Mouse (Mus musculus): ENCODE data around the gene Ryr2.
"Not testable (repeated sequence)": the region's sequence is repeated elsewhere in the genome, so short reads cannot be mapped to it uniquely, and the experiment has no call there.

The Ryr2 gene

DNA sequence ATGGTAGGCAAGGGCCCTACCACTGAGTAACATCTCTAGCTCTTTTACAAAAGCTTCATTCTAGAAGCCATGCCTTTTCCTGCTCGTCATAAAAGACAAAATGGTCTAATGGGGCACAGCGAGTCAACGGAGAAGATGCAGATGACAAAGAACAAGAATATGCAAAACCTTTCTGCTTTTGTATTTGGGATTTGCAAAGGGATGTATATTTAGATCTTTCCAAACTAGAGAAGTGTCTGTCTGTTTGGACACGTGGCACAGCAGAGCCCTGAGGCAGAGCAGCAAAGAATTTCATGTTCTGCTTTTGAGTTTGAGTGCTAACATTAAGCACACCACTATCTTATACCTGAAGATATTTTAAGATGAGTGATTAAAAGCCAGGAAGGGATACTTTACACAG, 224.4 kb downstream of the Ryr2 start:
- no peak for DNase-seq (ENCODE audit: low read depth, low spot score)

GRCm38 (mm10) chr13:11880503-11881227, 226.1 kb downstream of the Ryr2 start:
- DNase-seq (ENCODE audit: low read depth, low spot score), result no peak

DNA sequence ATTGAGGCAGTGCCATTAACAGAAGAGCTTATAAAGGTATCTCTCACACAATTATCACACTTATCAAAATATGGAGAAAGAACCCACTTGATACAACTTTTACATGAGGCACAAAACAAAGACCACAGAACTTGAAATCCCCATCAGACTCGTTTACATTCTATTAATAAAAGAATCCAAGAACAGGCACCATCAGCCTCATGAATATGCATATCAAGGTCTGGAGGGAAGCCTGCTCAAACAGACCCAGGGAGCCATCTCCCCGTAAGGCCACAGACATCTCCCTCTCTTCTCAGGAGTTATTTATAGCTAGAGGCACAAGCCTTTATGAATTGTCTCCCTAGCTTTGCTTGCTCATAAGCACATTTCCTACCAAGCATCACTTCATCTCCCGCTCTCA, 227.7 kb downstream of the Ryr2 start:
- no peak for DNase-seq (ENCODE audit: low read depth, low spot score)

DNA sequence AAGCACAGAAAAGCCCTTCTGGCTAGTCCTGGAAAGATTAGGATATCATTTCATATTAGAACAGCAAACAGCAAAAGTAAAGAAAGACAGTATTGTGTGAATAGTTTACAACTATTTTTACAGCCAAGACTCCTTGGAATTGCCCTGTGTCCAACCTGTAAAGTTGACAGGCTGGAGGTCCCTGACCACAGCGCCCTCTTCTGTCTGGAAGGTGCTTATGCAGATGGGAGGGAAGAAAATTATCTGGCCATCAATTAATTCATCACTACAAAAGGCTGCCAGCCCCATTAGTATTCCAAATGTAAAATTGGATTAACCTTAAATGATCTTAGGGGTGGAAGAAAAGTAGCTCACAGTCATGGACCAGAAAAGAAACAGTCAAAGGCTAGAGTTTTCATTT, 231.9 kb downstream of the Ryr2 start:
- DNase-seq (ENCODE audit: low read depth, low spot score), result peak; percentile 59

- DNase-seq (ENCODE audit: low read depth, low spot score), result no peak
Observed at GRCm38 (mm10) chr13:11869971-11870370, 236.8 kb downstream of the Ryr2 start.

DNA sequence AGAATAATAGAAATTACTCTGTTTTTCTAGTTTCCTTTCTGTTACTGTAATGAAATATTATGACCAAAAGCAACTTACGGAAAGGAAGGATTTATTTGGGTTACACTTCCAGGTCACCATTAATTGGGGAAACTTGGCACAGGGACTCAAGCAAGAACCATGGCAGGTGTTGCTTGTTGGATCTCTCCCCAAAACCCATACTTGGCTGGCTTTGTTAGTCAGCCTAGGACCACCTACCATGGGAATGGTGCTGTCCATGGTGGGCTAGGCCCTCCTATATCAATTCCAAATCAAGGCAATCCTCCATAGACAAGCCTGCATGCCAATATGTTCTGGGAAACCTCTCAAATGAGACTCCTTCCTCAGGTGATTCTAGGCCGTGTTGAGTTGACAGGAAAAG, 237.3 kb downstream of the Ryr2 start:
- DNase-seq (ENCODE audit: low read depth, low spot score), result no peak

GRCm38 (mm10) chr13:11868979-11869378, 237.8 kb downstream of the Ryr2 start:
- no peak for DNase-seq (ENCODE audit: low read depth, low spot score)

DNA sequence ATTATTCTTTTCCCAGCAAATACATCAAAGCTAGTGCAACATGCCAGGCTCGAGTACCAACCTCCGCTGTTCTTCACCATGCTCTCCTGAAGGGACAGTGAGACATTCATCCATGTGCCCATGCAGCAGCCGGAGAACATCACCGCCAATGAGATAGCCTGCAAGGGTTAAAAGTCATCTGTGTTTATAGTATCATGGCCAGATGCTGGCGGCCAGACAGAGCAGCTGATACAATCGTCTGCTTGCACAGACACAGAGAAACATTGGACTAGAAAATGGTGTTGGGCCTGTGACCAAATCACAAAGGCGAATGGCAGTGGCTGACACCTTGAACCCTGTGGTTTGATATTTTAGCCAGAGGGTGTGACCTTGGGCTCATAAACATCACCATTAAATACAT, 238.7 kb downstream of the Ryr2 start:
- DNase-seq (ENCODE audit: low read depth, low spot score), result no peak

DNA sequence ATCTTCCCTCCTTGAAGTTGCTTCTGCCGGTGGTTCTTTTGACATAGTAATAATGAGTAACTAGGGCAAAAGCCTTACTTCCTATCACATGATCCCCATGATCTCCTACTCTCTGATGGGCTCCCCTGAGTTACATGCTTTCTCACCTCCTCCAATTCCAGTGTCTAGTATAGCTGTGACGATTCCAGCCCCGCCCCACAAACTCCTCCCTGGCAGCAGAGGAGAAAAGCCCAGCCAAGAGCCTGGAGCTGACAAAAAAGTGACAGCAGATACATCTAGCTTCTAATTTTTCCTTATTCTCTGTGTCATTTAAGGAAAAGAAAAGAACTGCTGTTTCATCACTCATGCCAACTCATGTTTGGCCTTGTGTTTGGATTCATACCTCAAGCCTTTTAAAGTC, 241.5 kb downstream of the Ryr2 start:
- peak; percentile 46 for DNase-seq (ENCODE audit: low read depth, low spot score)

DNA sequence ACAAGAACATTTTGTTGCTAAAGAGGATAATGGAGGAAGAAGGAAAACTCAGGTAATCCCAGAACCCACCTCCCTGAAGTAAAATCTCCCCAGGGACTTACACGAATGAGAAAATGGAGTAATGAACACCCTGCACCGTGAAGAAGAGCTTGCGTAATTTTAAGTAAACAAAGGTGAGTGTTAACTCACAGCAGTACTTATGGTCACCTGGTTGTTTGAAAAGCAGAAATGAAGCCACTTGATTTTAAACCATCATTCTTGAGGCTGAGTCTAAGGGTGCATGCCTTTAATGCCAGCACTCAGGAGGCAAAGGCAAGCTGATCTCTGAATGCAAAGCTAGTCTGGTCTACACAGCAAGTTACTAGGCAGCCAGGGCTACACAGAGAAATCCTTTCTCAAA, 255.1 kb downstream of the Ryr2 start:
- no peak for DNase-seq (ENCODE audit: low read depth, low spot score)

DNA sequence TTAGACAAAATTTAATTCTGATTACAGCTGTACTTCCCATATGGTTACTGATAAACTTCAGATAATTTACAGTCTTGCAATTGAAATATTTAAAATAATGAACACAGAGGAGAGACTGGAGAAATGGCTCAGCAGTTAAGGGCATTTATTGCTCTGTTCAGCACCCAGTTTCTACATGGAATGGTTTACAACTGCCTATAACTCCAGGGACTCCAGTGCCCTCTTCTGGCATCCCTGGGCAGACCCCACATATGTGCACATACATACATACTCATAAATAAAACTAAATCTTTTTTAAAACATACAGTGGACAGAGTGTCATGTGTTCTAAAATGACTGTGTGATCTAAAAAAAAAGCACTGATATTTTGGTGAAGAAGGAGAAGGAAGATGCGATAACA, 262.9 kb downstream of the Ryr2 start:
- DNase-seq (ENCODE audit: low read depth, low spot score), result no peak

- no peak for DNase-seq (ENCODE audit: low read depth, low spot score)
Observed at GRCm38 (mm10) chr13:11837870-11838269, 268.9 kb downstream of the Ryr2 start.

DNA sequence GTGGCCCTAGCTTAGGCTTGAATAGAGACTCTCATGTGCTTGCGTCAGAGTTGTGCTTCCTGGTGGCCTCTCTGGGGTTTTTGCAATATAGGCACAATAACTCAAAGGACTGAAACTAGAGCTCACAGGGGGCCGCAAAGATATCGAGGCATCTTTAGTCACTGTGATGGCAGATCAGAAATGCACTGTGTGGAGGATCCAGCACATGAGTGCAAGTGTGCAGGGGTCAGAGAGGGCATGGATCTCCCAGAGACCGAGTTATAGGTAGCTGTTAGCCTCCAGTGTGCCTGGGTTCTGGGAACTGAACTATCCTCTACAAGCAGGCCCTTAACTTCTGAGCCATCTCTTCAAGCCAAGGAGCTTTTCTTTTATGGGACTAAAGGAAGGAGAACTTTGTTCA, 269.6 kb downstream of the Ryr2 start:
- no peak for DNase-seq (ENCODE audit: low read depth, low spot score)

GRCm38 (mm10) chr13:11836304-11837078, 270.3 kb downstream of the Ryr2 start:
- DNase-seq (ENCODE audit: low read depth, low spot score), result peak; percentile 18

GRCm38 (mm10) chr13:11831210-11831609, 275.5 kb downstream of the Ryr2 start:
- DNase-seq (ENCODE audit: low read depth, low spot score), result peak; percentile 28

DNA sequence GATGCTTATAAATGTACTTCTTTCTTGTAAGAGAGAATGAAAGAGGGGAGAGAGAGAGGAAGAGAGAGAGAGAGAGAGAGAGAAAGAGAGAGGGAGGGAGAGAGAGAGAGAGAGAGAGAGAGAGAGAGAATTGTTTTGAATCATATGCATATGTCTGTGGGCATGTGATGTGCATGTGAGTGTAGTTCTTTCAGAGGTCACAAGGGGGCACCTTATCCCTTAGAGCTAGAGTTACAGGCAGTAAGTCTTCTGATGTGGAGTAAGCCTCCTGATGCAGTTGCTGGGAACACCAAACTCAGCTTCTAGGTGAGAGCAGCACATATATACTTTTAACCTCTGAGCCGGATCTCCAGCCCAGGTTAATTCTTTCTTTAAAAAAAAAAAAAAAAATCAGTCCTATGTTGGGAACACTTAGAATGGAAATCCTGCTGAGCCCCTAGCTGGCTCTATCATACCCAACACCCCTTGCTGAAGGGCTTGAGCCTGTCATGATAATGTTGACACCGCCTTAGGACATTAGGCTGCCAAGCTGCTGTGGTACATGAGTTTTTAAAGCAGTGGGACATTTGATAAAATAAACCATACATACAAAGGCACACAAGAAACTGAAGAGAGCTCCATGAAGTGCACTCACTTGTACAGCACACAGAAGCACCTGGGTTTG, 281.1 kb downstream of the Ryr2 start:
- DNase-seq (ENCODE audit: low read depth, low spot score), result peak; percentile 72

DNA sequence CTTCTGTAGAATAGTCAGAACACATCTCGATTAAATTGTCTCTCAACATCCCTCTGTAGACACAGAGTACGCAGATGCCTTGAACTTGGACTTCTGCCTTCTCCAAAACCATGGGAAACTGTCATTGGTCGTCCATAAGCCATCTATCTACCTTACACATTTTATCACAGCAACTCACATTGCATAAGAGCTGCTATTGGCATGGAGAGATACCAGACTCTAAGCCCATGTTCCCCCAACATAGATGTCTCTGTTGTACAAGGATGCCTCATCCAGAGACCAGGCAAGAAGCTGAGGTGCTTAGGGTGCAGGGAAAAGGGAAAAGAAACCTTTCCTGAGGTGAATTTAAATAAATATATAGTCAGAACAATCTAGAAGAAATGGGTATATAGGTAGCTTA, 288.0 kb downstream of the Ryr2 start:
- no peak for DNase-seq (ENCODE audit: low read depth, low spot score)

GRCm38 (mm10) chr13:11809365-11809764, 297.4 kb downstream of the Ryr2 start:
- DNase-seq (ENCODE audit: low read depth, low spot score), result not testable (repeated sequence)

DNA sequence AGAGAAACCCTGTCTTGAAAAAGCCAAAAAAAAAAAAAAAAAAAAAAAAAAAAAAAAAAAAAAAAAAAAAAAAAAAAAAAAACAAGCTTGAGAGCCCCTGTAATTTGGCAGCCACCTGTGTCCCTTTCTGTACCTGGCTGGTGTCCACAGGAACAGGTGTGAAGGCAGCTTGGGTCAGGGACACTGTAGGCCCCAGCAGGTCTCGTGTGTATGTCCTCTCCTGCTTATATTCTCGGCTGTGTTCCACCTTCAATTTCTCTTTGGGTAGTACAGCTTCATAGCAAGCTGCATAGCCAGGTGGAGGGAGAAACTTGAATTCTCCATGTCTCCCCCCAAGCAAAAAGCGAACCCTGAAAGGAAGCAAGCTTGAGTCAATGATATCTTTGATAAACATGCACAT, 314.2 kb downstream of the Ryr2 start:
- no peak for DNase-seq (ENCODE audit: low read depth, low spot score)

- no peak for DNase-seq (ENCODE audit: low read depth, low spot score)
Observed at GRCm38 (mm10) chr13:11790536-11790935, 316.2 kb downstream of the Ryr2 start.

GRCm38 (mm10) chr13:11782411-11783155, 324.2 kb downstream of the Ryr2 start:
- no peak for DNase-seq (ENCODE audit: low read depth, low spot score)

- no peak for DNase-seq (ENCODE audit: low read depth, low spot score)
Observed at GRCm38 (mm10) chr13:11781065-11781464, 325.7 kb downstream of the Ryr2 start.

Measured in ZHBTc4 (cell line).